Mouse (Mus musculus) G1E (cell line): ENCODE data around the gene Prpf3. TPM values are rescaled to one million over a fixed set of nuclear protein-coding genes. Genes with fewer than 3 reads are reported as not detected.

Experiments
- ATAC-seq: 2 replicates; pipeline ENCODE4 v1.8.0; 2016; ENCODE audit warnings: mild to moderate bottlenecking; ENCODE audit not compliant: insufficient number of reproducible peaks, poor library complexity, low FRiP score, severe bottlenecking; ENCODE audit errors: extremely low read depth
- DNase-seq: peaks from one replicate; pipeline ENCODE4 v3.0.0; 2012; ENCODE audit warnings: low spot score
- H3K27me3 ChIP-seq: 2 replicates; pipeline ENCODE4 v1.6.1; 2012; ENCODE audit warnings: mild to moderate bottlenecking, low read length, inconsistent platforms; ENCODE audit not compliant: insufficient read depth
- H3K36me3 ChIP-seq: replicated peaks from 2 replicates; pipeline ENCODE3; 2012; ENCODE audit warnings: mild to moderate bottlenecking, inconsistent platforms
- H3K4me1 ChIP-seq: 2 replicates; pipeline ENCODE4 v1.6.1; 2012; ENCODE audit warnings: low read depth, low read length, inconsistent platforms, mixed read lengths; ENCODE audit not compliant: insufficient read depth
- H3K4me3 ChIP-seq: 2 replicates; pipeline ENCODE4 v1.5.1; 2012; ENCODE audit warnings: low read depth, mild to moderate bottlenecking, inconsistent platforms, low read length, moderate library complexity, mixed read lengths
- H3K9me3 ChIP-seq: replicated peaks from 2 replicates; pipeline ENCODE4 v1.6.1; 2012; ENCODE audit warnings: inconsistent platforms
- CTCF ChIP-seq: IDR thresholded peaks from 2 replicates; pipeline ENCODE4 v1.5.1; 2012; ENCODE audit warnings: low read depth, low read length, inconsistent platforms, mixed read lengths
- GATA1 ChIP-seq: IDR thresholded peaks from 2 replicates; pipeline ENCODE4 v1.6.1; 2012; ENCODE audit warnings: borderline replicate concordance, low read length, inconsistent platforms, mixed read lengths
- GATA2 ChIP-seq: IDR thresholded peaks from 2 replicates; pipeline ENCODE4 v1.6.1; 2012; ENCODE audit warnings: low read depth, low read length, inconsistent platforms, borderline replicate concordance
- POLR2AphosphoS5 ChIP-seq: IDR thresholded peaks from 2 replicates; pipeline ENCODE4 v1.6.1; 2012; ENCODE audit warnings: low read depth, low read length, inconsistent platforms; ENCODE audit not compliant: insufficient replicate concordance
- TAL1 ChIP-seq: conservative IDR thresholded peaks from 2 replicates; pipeline ENCODE4 v1.6.1; 2012; ENCODE audit warnings: low read depth, low read length, inconsistent platforms, mixed read lengths
- polyA plus RNA-seq: library from polyadenylated mRNA; stranded (reverse); fragments of >175 nt; gene quantifications from 2 replicates; pipeline ENCODE4 v1.2.3, GENCODE M21; 2012
- total RNA-seq, 2 experiments: library from RNA; stranded (forward) in 1 of 2; stranded (reverse) in 1 of 2; fragments of 200-1000 nt in 1 of 2; fragments of >200 nt in 1 of 2; fragmentation: Nextera tagmentation in 1 of 2; gene quantifications; 2 replicates each; pipeline ENCODE4 v1.2.3; 2014 to 2017

Gene Prpf3
- total RNA-seq (2014; fragmentation: Nextera tagmentation) (77.2 and 88.7 TPM in 2 replicates), total RNA-seq (2017) (50.0 and 68.3 TPM in 2 replicates), polyA plus RNA-seq (13.9 and 17.5 TPM in 2 replicates)

- peaks cover 39% of the 10 kb centered on the region for H3K4me1 ChIP-seq
- peak; percentile 89 for ATAC-seq
Observed at GRCm38 (mm10) chr3:95855502-95856089, at the start of gene Prpf3. Gene Prpf3, minus strand, starts transcription at chr3:95855885.

DNA sequence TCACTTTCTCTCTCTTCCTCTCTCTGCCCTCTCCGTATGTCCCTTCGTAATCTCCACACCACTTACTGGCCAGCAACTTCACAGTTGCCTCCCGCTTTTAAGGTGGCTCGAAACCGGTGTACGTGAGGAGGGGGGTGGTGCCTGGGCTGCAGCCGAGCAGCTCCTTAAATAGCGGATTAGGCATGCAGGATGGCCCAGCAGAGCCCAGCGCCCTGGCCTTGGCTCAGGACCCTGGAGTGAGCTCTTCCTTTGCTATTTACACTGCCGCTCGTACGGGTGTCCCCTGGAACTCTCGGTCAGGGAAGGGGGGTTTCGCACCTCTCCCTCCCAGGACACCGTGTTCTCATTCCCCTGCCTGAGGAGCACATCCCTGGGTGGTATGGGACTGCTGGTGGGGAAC lies 48.9 kb upstream of the Prpf3 start, which contains the start of gene Car14:
TSS of gene Car14 (minus strand) at position 124 of the 400 bp plus-strand sequence.
- DNase-seq, result no peak
- Histone ChIP-seq H3K36me3 (no peaks in the 10 kb centered on the region), H3K4me1 (peaks cover 34% of the 10 kb centered on the region), H3K4me3 (peak within 1 kb of the TSS; percentile 60; the same call in 1 of the 2 replicates), H3K27me3 (peaks cover 69% of the 10 kb centered on the region), H3K9me3 (no peaks in the 10 kb centered on the region)
- ATAC-seq, result no peak
- TF ChIP-seq TAL1, result no peak
- no peak for TF ChIP-seq GATA1
- TF ChIP-seq CTCF, result no peak
- TF ChIP-seq POLR2AphosphoS5, result no peak
- TF ChIP-seq GATA2, result no peak

More at GRCm38 (mm10) chr3:95855502-95856089, at the start of gene Prpf3:
- Histone ChIP-seq H3K4me3 (peak within 1 kb of the TSS; percentile 91), H3K36me3 (peaks cover 35% of the 10 kb centered on the region), H3K27me3 (no peaks in the 10 kb centered on the region), H3K9me3 (no peaks in the 10 kb centered on the region)
- peak; percentile 85 for DNase-seq
- TF ChIP-seq GATA2 (no peak), CTCF (no peak), TAL1 (no peak)

DNA sequence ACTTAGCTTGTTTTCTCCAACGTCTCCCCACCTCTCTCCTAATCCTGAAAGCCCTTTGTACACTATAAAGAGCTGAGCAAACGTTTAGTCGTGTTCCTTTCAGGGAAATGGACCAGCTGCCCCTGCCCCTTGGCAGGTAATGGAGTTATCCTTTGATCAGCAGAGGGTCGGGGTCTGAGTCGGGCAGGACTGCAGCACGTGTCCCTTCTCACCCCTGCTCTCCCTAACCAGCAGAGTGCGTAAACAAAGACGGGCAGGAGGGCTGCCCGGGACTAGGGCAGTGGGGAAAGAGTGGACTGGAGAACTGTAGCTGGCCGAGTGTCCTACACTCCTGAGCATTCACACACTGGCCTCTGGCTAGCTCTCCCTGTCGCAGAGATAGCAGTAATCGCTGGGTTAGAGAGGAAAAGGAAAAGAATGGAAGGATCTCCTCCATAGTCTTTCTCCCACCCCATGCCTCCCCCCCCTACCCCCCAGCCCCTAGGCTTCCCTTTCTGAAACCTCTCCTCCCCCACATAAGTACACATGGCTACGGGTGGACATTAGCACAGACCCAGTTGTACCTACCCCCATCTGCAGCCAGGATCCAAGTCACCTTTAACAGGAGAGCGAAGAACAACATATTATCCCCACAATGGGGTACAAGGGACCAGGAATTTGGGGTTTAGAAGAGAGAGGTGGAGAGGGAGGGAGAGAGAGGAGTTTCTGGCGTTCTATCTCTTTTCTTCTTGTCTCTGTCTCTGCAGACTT lies 48.2 kb upstream of the Prpf3 start:
- Histone ChIP-seq H3K36me3 (peaks cover 5% of the 10 kb centered on the region), H3K27me3 (peaks cover 64% of the 10 kb centered on the region), H3K4me3 (no peak overlapping the region), H3K9me3 (no peaks in the 10 kb centered on the region), H3K4me1 (peaks cover 36% of the 10 kb centered on the region)
- ATAC-seq (no peak), DNase-seq (no peak)
- TF ChIP-seq GATA2 (no peak), GATA1 (no peak), CTCF (no peak), POLR2AphosphoS5 (no peak), TAL1 (no peak)

- DNase-seq (no peak), ATAC-seq (no peak)
- no peak overlapping the region for H3K4me3 ChIP-seq
- peaks cover 56% of the 10 kb centered on the region for H3K27me3 ChIP-seq
- H3K9me3 ChIP-seq, result no peaks in the 10 kb centered on the region
- no peak for TF ChIP-seq CTCF
- TF ChIP-seq TAL1, result no peak
- no peak for TF ChIP-seq POLR2AphosphoS5
- TF ChIP-seq GATA2, result no peak
- TF ChIP-seq GATA1, result no peak
- peaks cover 38% of the 10 kb centered on the region for H3K4me1 ChIP-seq
- peaks cover 17% of the 10 kb centered on the region for H3K36me3 ChIP-seq
Observed at GRCm38 (mm10) chr3:95902643-95903042, 47.0 kb upstream of the Prpf3 start.

GRCm38 (mm10) chr3:95902373-95902625 lies 46.6 kb upstream of the Prpf3 start:
- TF ChIP-seq GATA1, result no peak
- no peak for TF ChIP-seq POLR2AphosphoS5
- TF ChIP-seq TAL1, result no peak

GRCm38 (mm10) chr3:95901616-95902372 lies 46.1 kb upstream of the Prpf3 start:
- peaks cover 32% of the 10 kb centered on the region for H3K4me1 ChIP-seq
- ATAC-seq (no peak), DNase-seq (no peak)
- H3K36me3 ChIP-seq, result peaks cover 20% of the 10 kb centered on the region
- H3K4me3 ChIP-seq, result no peak overlapping the region
- H3K27me3 ChIP-seq, result peaks cover 55% of the 10 kb centered on the region
- no peaks in the 10 kb centered on the region for H3K9me3 ChIP-seq
- TF ChIP-seq POLR2AphosphoS5 (no peak), CTCF (no peak), GATA2 (no peak), TAL1 (no peak), GATA1 (no peak)

More at GRCm38 (mm10) chr3:95902373-95902625, 46.6 kb upstream of the Prpf3 start:
- Histone ChIP-seq H3K9me3 (no peaks in the 10 kb centered on the region), H3K4me1 (peaks cover 38% of the 10 kb centered on the region), H3K36me3 (peaks cover 20% of the 10 kb centered on the region), H3K4me3 (no peak overlapping the region), H3K27me3 (peaks cover 55% of the 10 kb centered on the region)
- DNase-seq (no peak), ATAC-seq (no peak)
